Mouse (Mus musculus): Measurements from ENCODE around the gene 4930518I15Rik.
A peak's percentile ranks its signal among the peaks of the same experiment; 100 is the strongest.
"Not testable (repeated sequence)": the region's sequence is repeated elsewhere in the genome, so short reads cannot be mapped to it uniquely, and the experiment has no call there.

4930518I15Rik gene

DNA sequence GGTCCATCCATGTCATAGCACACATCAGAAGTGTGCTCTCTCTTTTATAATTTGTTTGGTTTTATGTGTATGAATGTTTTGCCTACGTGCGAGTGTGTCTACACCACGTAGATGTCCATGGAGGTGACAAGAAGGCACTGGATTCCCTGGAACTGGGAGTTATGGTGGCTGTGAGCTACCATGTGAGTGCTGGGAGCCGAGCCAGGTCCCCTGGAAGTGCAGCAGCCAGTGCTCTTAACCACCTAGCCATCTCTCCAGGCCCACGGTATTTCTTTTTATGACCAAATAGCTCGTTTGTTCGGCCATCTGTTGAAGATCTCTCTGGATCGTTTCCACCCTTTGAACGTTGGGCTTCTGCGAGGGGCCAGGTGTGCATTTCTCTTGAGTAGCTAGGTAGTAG lies 14.4 kb downstream of the 4930518I15Rik start:
- DNase-seq (ENCODE audit: low spot score in 2 of 2), result no peak

DNA sequence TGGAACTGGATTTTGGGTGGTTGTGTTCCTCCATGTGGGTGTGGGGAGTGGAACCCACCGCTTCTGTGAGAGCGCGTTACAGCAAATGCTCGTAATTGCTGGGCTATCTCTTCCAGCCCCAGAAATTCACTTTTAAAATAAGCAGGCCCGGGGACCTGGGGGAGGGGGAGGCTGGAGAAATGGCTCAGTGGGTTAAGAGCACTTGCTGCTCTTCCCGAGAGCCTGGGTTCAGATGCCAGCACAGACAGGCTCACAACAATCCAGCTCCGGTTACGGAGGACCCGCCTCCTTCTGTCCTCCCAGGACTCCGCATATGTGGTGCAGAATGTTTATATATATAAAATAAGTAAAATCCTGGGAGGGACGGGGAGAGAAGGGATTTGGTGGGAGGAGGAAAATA lies 15.0 kb downstream of the 4930518I15Rik start:
- DNase-seq (ENCODE audit: low spot score in 2 of 2), result no peak

GRCm38 (mm10) chr2:156841841-156842706 lies 15.7 kb downstream of the 4930518I15Rik start:
- peak in 1 of 2 experiments; percentile 31 for DNase-seq (ENCODE audit: low spot score in 2 of 2)

GRCm38 (mm10) chr2:156841028-156841840 lies 16.5 kb downstream of the 4930518I15Rik start:
- DNase-seq (ENCODE audit: low spot score in 2 of 2), result peak; percentile 33 to 41

DNA sequence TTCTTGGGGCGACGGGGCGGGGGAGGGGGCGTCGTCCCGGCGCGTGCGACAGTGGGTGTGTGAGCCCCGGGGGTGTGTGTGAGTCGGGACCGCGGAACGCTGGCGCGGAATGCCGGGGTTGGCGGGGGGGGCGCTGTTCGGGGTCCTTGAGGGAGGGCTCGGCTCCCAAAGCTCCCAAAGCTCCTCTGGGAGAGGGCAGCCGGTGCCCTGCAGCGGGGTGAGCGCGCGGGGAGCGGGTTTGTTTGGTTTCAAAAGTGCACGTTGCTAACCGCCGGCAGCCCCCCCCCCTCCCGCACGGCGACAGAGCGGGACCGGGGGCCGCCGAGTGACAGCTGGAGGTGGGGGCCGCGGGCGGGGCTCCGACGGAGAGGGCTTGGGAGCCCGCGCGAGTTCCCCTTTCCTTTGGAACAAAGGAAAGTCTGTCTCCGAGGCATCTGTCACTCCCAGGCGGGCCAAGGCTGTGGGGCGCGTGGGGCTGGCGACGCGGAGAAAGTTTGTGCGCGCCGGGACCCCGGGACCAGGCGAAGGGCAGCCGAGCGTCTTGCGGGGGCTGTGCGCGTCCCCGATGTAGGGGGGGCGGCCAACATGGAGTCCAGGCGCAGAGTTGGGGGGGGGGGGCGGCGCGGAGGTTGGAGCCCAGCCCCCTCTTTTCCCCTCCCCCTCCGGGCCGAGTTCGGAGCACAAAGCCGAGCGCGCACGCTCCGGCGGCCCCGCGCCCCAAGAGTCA lies 17.3 kb downstream of the 4930518I15Rik start:
- DNase-seq (ENCODE audit: low spot score in 2 of 2), result no peak

GRCm38 (mm10) chr2:156839319-156840191 lies 18.2 kb downstream of the 4930518I15Rik start, which contains the start of gene Tgif2:
Gene Tgif2 (plus strand): TSS chr2:156840007.
- peak; percentile 23 to 64 for DNase-seq (ENCODE audit: low spot score in 2 of 2)

DNA sequence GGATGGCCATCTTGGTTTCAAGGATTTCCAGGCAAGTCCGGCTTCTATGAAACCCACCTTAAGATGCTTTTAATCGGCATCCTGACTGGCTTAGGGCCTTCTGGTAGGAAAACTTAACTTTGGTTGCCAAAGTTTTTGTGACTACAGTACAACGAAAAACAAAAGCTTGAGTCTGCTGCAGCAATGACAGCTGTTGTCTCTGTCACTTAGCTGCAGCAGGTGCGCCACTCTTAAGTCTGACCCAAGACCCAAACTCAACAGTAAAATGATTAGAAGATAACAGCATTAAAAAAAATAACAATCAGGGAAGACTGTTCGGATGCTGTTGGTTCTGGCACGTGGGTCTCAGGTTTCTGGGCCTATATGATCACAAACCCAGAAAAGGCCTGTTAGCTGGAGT lies 18.9 kb downstream of the 4930518I15Rik start:
- no peak for DNase-seq (ENCODE audit: low spot score in 2 of 2)

GRCm38 (mm10) chr2:156834336-156834735 lies 23.4 kb downstream of the 4930518I15Rik start:
- no peak for DNase-seq (ENCODE audit: low spot score in 2 of 2)

- DNase-seq (ENCODE audit: low spot score in 2 of 2), result not testable (repeated sequence)
Measured at GRCm38 (mm10) chr2:156825128-156825527, 32.6 kb downstream of the 4930518I15Rik start.

DNA sequence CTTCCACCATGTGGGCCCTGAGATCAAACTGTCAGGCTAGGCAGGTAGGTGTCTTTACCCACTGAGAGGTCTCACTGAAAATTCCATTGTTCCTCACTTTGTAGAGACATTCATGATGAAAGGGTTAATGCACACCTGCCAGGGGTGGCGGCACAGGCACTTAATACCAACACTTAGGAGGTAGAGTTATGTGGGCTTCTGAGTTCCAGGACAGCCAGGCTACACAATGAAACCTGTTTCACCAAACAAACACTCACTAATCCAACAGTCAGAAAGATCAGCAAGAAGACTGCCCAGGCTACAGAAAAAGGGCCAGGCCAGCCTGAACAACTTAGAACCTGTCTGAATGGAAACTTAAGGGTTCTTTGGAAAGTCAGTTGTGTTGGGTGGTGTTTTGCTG lies 41.6 kb downstream of the 4930518I15Rik start:
- DNase-seq (ENCODE audit: low spot score in 2 of 2), result no peak

DNA sequence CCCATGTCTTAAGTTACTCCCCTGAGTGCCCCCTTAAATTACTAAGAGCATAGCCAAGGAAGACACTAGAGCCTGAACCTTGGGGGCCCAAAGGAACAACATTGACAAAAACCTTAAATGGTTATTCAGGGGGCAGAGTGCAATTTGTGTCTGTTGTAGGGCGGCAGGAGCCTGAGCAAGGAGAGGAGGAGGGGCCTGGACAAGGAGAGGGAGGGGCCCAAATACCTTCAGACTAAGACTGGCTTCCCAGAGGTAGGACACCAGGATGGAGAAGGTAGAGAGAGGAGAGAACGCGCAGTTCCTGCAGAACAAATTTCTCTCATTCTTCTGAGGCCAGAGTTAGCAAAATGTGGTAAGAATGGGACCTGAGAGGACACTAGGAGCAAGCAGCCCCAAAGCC lies 42.3 kb downstream of the 4930518I15Rik start:
- DNase-seq (ENCODE audit: low spot score in 2 of 2), result no peak

DNA sequence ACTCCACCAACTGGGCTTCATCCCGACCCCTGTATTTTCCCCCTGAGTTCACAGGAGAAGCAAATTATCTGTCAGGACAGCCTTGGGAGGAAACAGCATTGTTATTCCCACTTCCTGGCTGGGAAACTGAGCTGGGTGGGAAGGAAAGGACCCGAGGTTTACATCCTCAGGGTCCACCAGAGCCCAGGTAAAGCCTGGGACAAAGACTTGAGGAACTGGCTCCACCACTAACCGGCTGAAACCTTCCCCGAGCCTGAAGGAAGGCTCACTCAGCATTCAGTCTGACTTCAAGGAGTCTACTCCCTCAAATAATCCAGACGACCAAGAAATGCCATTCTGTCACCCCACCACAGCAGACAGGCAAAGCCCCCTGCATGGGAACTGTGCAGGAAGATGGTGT lies 42.9 kb downstream of the 4930518I15Rik start:
- DNase-seq (ENCODE audit: low spot score in 2 of 2), result no peak

DNA sequence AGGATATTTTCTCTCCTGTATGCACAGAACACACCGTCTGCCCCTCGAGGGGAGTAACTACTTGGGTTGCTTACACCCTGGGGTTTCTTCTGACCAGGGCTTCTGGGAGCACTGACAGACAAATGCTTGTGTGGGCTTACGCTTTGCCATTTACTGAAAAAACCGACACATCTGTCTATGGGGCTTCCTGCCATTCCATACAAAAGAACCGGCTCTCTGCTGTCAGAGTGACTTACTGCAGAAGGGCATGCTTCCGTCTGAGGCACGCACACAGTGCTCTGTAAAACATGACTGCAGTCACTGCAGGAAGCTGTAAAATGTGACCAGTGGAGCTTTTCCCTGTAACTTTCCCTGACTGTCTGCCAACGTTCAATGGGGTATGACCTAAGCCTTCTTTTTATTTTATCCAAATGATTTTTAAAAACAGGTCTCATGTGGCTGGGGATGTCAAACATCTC lies 43.4 kb downstream of the 4930518I15Rik start:
- no peak for DNase-seq (ENCODE audit: low spot score in 2 of 2)

DNA sequence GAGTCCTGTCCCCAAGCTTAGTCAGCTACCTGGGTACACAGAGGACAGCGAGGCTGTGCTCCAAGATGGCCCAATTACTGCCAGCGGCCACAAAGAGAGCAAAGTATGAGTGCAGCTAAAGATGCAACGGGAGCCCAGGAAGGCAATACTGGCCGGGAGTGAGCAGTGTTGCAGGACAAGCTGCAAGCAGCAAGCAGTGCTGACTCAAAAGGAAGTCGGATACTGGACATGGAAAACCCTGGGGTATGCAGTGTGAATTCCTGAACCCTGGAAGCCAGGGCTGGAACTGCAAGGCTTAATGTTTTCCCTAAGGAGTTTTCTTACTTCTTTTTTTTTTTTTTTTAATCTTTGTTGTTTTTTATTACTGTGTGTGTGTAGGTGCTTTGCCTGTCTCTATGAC lies 46.2 kb downstream of the 4930518I15Rik start:
- DNase-seq (ENCODE audit: low spot score in 2 of 2), result no peak

DNA sequence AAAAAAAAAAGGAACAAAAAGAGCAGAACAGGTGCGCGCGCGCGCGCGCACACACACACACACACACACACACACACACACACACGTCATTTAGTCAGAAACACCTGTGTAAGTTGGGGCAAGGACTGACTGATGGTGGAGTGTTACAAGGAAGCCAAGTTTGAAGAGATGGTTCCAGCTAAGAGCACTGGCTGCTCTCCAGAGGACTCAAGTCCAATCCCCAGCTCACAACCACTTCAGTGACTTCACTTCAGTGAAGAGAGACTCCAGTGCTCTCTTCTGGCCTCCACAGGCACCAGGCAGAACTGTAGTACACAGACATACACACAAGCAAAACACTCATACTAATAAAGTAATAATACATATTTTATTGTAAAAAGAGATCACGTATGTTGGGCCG lies 47.0 kb downstream of the 4930518I15Rik start:
- DNase-seq (ENCODE audit: low spot score in 2 of 2), result no peak

DNA sequence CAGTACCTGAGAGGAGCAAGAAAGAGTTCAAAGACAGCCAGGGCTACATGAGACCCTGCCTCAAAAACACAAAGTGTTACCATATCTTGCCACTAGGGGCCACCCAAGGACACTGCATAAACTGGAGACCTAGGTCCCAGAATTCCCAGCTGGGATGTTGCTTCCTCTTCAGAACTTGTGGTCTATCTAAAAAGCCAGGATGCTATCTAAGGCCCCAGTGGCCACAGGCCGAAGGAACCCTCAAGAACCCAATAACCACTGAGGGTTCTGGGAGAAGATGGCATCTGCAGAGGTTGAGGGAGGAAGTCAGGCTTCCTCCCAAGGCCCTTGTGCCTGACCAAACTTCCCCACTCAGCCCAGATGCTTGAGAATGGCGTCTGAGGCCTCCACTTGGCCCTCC lies 48.2 kb downstream of the 4930518I15Rik start:
- peak; percentile 35 to 66 for DNase-seq (ENCODE audit: low spot score in 2 of 2)

- DNase-seq (ENCODE audit: low spot score in 2 of 2), result no peak
Measured at GRCm38 (mm10) chr2:156806886-156807285, 50.9 kb downstream of the 4930518I15Rik start.

Measured in heart, adult 9 months (tissue).